Mouse (Mus musculus) heart, embryonic 14.5 days (tissue): ENCODE measurements at regions not wholly inside any gene's neighbourhood (a gene's known extent, or its start where the extent isn't known, plus 50 kb on each side); places are given as distances from the start of the nearest gene placed in this dataset.

Experiments used
- ATAC-seq: fragments of 200-750 bp; cut with Nextera tagmentation; 2 replicates; pipeline ENCODE4 v1.8.0; 2017; ENCODE audit warnings: low read depth, moderate TSS enrichment; ENCODE audit not compliant: insufficient number of reproducible peaks, insufficient read depth, low FRiP score
- H3K27ac ChIP-seq, 2 experiments: fragments of 200-500 bp in 1 of 2; fragments of 300-500 bp in 1 of 2; sonication (generic) in 1 of 2; replicated peaks in 1 of 2; 2 replicates each; pipeline ENCODE4 v1.5.1; 2012 to 2014; ENCODE audit warnings: low read depth in 2 of 2, low read length in 2 of 2, control low read depth in 1 of 2, mild to moderate bottlenecking in 1 of 2, mixed read lengths in 1 of 2; ENCODE audit not compliant: control insufficient read depth in 1 of 2, insufficient read depth in 1 of 2
- H3K27me3 ChIP-seq: fragments of 300-500 bp; sonication (generic); 2 replicates; pipeline ENCODE4 v1.6.1; 2014; ENCODE audit warnings: mild to moderate bottlenecking, low read length, control low read depth; ENCODE audit not compliant: control insufficient read depth, insufficient read depth
- H3K36me3 ChIP-seq: fragments of 300-500 bp; sonication (generic); 2 replicates; pipeline ENCODE4 v1.6.1; 2014; ENCODE audit warnings: mild to moderate bottlenecking, control low read depth, low read length, mixed read lengths; ENCODE audit not compliant: control insufficient read depth, insufficient read depth
- H3K4me1 ChIP-seq, 2 experiments: fragments of 200-500 bp in 1 of 2; fragments of 300-500 bp in 1 of 2; sonication (generic) in 1 of 2; 2 replicates each; pipeline ENCODE4 v1.6.1; 2012 to 2014; ENCODE audit warnings: low read length in 2 of 2, control low read depth in 1 of 2, mixed read lengths in 1 of 2; ENCODE audit not compliant: control insufficient read depth in 2 of 2, insufficient read depth in 2 of 2
- H3K4me2 ChIP-seq: fragments of 300-500 bp; sonication (generic); 2 replicates; pipeline ENCODE4 v1.6.1; 2014; ENCODE audit warnings: mild to moderate bottlenecking, low read length
- H3K4me3 ChIP-seq, 2 experiments: fragments of 200-500 bp in 1 of 2; fragments of 300-500 bp in 1 of 2; sonication (generic) in 1 of 2; 2 replicates each; pipeline ENCODE4 v1.5.1; 2012 to 2014; ENCODE audit warnings: low read length in 2 of 2, mild to moderate bottlenecking in 2 of 2, control low read depth in 1 of 2, low read depth in 1 of 2, moderate library complexity in 1 of 2; ENCODE audit not compliant: control insufficient read depth in 1 of 2, insufficient read depth in 1 of 2
- H3K9ac ChIP-seq: fragments of 300-500 bp; sonication (generic); 2 replicates; pipeline ENCODE4 v1.6.1; 2014; ENCODE audit warnings: mild to moderate bottlenecking, low read length
- H3K9me3 ChIP-seq: fragments of 300-500 bp; sonication (generic); 2 replicates; pipeline ENCODE4 v1.6.1; 2016; ENCODE audit warnings: low read length, control low read depth; ENCODE audit not compliant: control insufficient read depth
- WGBS: fragments of 180-500 bp; shearing (Covaris S2); extraction: QIAGEN DNeasy Blood & Tissue Kit; methylation state at CpG from one replicate; pipeline ENCODE4 v1.1.7; 2014; 5-methylcytosine and 5-hydroxymethylcytosine counted together

- no peaks in the 10 kb centered on the region for H3K9me3 ChIP-seq
- H3K36me3 ChIP-seq, result no peaks in the 10 kb centered on the region
- H3K9ac ChIP-seq, result 0 out of 2 replicates have a peak overlapping the region, but pooled peaks have one; percentile 30
- H3K27ac ChIP-seq, result peak overlapping the region; percentile 17 to 53
- no peak for ATAC-seq
- no peaks in the 10 kb centered on the region for H3K27me3 ChIP-seq
- H3K4me2 ChIP-seq, result peak overlapping the region; percentile 51
- WGBS, result 17% methylated on average over 12 of the region's 12 CpGs
- H3K4me3 ChIP-seq, result peak overlapping the region in 1 of 2 experiments; percentile 9; a peak in 1 of 4 replicates
- peaks cover 10% of the 10 kb centered on the region in 2 experiments for H3K4me1 ChIP-seq
Observed at GRCm38 (mm10) chr4:53976036-53976638, 150.3 kb downstream of the Tmem38b start.

GRCm38 (mm10) chr4:53986519-53987301 is 160.9 kb downstream of the Tmem38b start:
- H3K9me3 ChIP-seq, result no peaks in the 10 kb centered on the region
- H3K4me1 ChIP-seq, result no peaks in the 10 kb centered on the region
- no peaks in the 10 kb centered on the region for H3K36me3 ChIP-seq
- no peak overlapping the region for H3K27ac ChIP-seq
- WGBS, result 79% methylated on average over 8 of the region's 8 CpGs
- H3K4me3 ChIP-seq, result no peak overlapping the region
- no peak overlapping the region for H3K9ac ChIP-seq
- no peak overlapping the region for H3K4me2 ChIP-seq
- no peaks in the 10 kb centered on the region for H3K27me3 ChIP-seq
- no peak for ATAC-seq

GRCm38 (mm10) chr4:53987536-53987935 is 161.7 kb downstream of the Tmem38b start:
- Histone ChIP-seq H3K27ac (no peak overlapping the region), H3K9me3 (no peaks in the 10 kb centered on the region), H3K36me3 (no peaks in the 10 kb centered on the region), H3K9ac (no peak overlapping the region), H3K4me3 (no peak overlapping the region), H3K4me2 (no peak overlapping the region), H3K4me1 (no peaks in the 10 kb centered on the region), H3K27me3 (no peaks in the 10 kb centered on the region)
- 70% methylated on average over 11 of the region's 11 CpGs for WGBS
- no peak for ATAC-seq

GRCm38 (mm10) chr4:54021069-54021829 is 195.4 kb downstream of the Tmem38b start:
- WGBS, result 56% methylated on average over 12 of the region's 12 CpGs
- H3K36me3 ChIP-seq, result no peaks in the 10 kb centered on the region
- H3K4me2 ChIP-seq, result no peak overlapping the region
- H3K4me3 ChIP-seq, result no peak overlapping the region
- no peak for ATAC-seq
- no peak overlapping the region for H3K27ac ChIP-seq
- no peak overlapping the region for H3K9ac ChIP-seq
- no peaks in the 10 kb centered on the region for H3K27me3 ChIP-seq
- no peaks in the 10 kb centered on the region for H3K9me3 ChIP-seq
- no peaks in the 10 kb centered on the region for H3K4me1 ChIP-seq

DNA sequence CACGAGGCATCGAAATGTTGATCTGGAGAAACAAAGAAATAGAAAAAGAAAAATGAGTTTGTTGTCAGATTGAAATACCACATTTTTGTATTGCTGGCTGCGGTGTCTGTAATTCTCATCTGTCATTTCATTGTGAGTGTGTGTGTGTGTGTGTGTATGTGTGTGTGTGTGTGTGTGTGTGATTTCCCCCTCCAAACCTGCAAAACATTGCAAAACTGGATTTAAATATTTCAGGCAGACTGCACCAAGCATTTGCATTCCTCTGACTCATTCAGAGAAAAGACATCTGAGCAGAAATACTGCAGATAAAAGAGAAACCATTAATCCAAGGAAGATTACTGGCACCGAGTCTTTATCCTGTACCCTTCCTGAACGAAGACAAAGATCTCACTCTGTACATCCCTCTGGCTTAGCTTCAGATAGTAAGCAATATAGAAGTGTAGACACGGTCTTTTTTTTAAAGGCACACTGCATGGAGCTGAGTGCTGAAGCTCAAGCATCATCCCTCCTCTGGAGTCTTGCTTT is 196.1 kb downstream of the Tmem38b start:
- Histone ChIP-seq H3K9me3 (no peaks in the 10 kb centered on the region), H3K27me3 (no peaks in the 10 kb centered on the region), H3K9ac (no peak overlapping the region), H3K4me2 (no peak overlapping the region), H3K36me3 (no peaks in the 10 kb centered on the region), H3K4me1 (no peaks in the 10 kb centered on the region), H3K27ac (no peak overlapping the region), H3K4me3 (no peak overlapping the region)
- WGBS, result 57% methylated on average over 6 of the region's 6 CpGs
- ATAC-seq, result no peak

GRCm38 (mm10) chr4:54026919-54027318 is 201.1 kb downstream of the Tmem38b start:
- no peak overlapping the region for H3K4me2 ChIP-seq
- no peaks in the 10 kb centered on the region for H3K27me3 ChIP-seq
- H3K36me3 ChIP-seq, result no peaks in the 10 kb centered on the region
- no peak for ATAC-seq
- no peak overlapping the region for H3K27ac ChIP-seq
- H3K9me3 ChIP-seq, result no peaks in the 10 kb centered on the region
- no peak overlapping the region for H3K9ac ChIP-seq
- 75% methylated on average over 3 of the region's 3 CpGs for WGBS
- H3K4me1 ChIP-seq, result peaks cover 0 to 4% of the 10 kb centered on the region in 2 experiments; a peak in 1 of 4 replicates
- no peak overlapping the region for H3K4me3 ChIP-seq

DNA sequence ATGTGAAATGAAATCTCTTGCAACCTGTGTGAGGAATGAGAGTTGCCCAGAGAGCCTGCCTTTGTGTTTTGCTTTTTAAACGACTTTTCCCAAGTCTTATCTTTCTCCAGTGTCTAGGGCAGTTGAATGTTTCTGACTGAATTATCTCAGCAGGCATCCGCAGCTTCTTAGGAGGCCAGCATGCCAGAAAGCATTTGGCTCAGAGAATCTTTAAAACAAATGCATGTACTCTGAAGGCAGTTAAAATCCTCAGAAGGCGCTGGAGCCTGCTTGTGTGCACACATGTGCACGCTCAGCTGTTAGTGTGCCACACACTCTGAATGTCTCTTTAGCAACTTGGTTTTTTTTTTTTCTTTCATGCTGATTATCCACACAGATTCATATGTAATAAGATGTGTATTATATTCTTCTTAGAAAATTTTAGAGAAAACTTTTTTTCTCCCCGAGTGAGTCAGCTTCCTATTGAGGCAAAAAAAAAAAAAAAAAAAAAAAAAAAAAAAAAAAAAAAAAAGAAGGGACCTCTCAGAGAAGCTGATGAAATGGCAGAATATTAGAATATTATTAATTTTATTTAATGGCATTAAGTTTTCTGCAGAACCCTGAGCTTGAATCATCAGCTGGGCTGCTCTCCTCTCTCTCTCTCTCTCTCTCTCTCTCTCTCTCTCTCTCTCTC is 201.9 kb downstream of the Tmem38b start:
- no peak overlapping the region for H3K4me2 ChIP-seq
- H3K36me3 ChIP-seq, result no peaks in the 10 kb centered on the region
- H3K9me3 ChIP-seq, result no peaks in the 10 kb centered on the region
- H3K4me3 ChIP-seq, result no peak overlapping the region
- H3K4me1 ChIP-seq, result peaks cover 0 to 4% of the 10 kb centered on the region in 2 experiments; a peak in 1 of 4 replicates
- no peak overlapping the region for H3K27ac ChIP-seq
- 26% methylated on average over 5 of the region's 5 CpGs for WGBS
- H3K9ac ChIP-seq, result no peak overlapping the region
- H3K27me3 ChIP-seq, result no peaks in the 10 kb centered on the region
- ATAC-seq, result no peak
